Mouse (Mus musculus) kidney, embryonic 15.5 days (tissue): ENCODE data around the gene Olfr399. TPM values are rescaled to one million over a fixed set of nuclear protein-coding genes. Genes with fewer than 3 reads are reported as not detected.

Source experiments
- ATAC-seq: fragments of 200-750 bp; cut with Nextera tagmentation; replicated peaks from 2 replicates; pipeline ENCODE4 v1.8.0; 2017; ENCODE audit warnings: moderate TSS enrichment; ENCODE audit not compliant: low FRiP score
- H3K27ac ChIP-seq: fragments of 300-500 bp; sonication (generic); 2 replicates; pipeline ENCODE4 v1.5.1; 2015; ENCODE audit warnings: mild to moderate bottlenecking, inconsistent platforms
- H3K27me3 ChIP-seq: fragments of 300-500 bp; sonication (generic); 2 replicates; pipeline ENCODE4 v1.6.1; 2015; ENCODE audit warnings: inconsistent platforms
- H3K36me3 ChIP-seq: fragments of 300-500 bp; sonication (generic); 2 replicates; pipeline ENCODE4 v1.6.1; 2015; ENCODE audit warnings: inconsistent platforms
- H3K4me1 ChIP-seq: fragments of 300-500 bp; sonication (generic); 2 replicates; pipeline ENCODE4 v1.6.1; 2015; ENCODE audit warnings: inconsistent platforms
- H3K4me2 ChIP-seq: fragments of 300-500 bp; sonication (generic); 2 replicates; pipeline ENCODE4 v1.6.1; 2015; ENCODE audit warnings: moderate library complexity, mild to moderate bottlenecking, inconsistent platforms
- H3K4me3 ChIP-seq: fragments of 300-500 bp; sonication (generic); replicated peaks from 2 replicates; pipeline ENCODE4 v1.5.1; 2015; ENCODE audit warnings: mild to moderate bottlenecking, inconsistent platforms
- H3K9ac ChIP-seq: fragments of 300-500 bp; sonication (generic); 2 replicates; pipeline ENCODE4 v1.6.1; 2015; ENCODE audit warnings: mild to moderate bottlenecking, inconsistent platforms
- H3K9me3 ChIP-seq: fragments of 300-500 bp; sonication (generic); replicated peaks from 2 replicates; pipeline ENCODE4 v1.6.1; 2016; ENCODE audit warnings: inconsistent platforms
- WGBS: fragments of 180-500 bp; shearing (Covaris S2); methylation state at CpG from one replicate; pipeline ENCODE4 v1.1.7; 2015; ENCODE audit warnings: mixed read lengths; 5-methylcytosine and 5-hydroxymethylcytosine counted together
- polyA plus RNA-seq: library from polyadenylated mRNA; unstranded; fragments of >200 nt; fragmentation: Nextera tagmentation; extraction: Ambion mirVana; gene quantifications from 2 replicates; pipeline ENCODE4 v1.2.1, GENCODE M21; 2015

The Olfr399 gene
- not detected in 2 replicates for polyA plus RNA-seq

GRCm38 (mm10) chr11:74056451-74056850, at the start of gene Olfr399, which contains the start of gene Olfr139:
Gene Olfr399, minus strand, starts transcription at chr11:74056615.
Gene Olfr139, minus strand, starts transcription at chr11:74056551.
- H3K9ac ChIP-seq, result no peak within 1 kb of the TSS
- no peak within 1 kb of the TSS for H3K27ac ChIP-seq
- no peaks in the 10 kb centered on the region for H3K27me3 ChIP-seq
- H3K4me1 ChIP-seq, result no peaks in the 10 kb centered on the region
- H3K4me2 ChIP-seq, result no peak within 1 kb of the TSS
- ATAC-seq, result no peak
- peaks cover 4% of the 10 kb centered on the region; the same call in 1 of the 2 replicates for H3K9me3 ChIP-seq
- no peak within 1 kb of the TSS for H3K4me3 ChIP-seq
- H3K36me3 ChIP-seq, result no peaks in the 10 kb centered on the region
- 89% methylated on average over 2 of the region's 2 CpGs for WGBS

GRCm38 (mm10) chr11:74105066-74105465, 48.7 kb upstream of the Olfr399 start:
- WGBS, result 28% methylated on average over 5 of the region's 5 CpGs
- ATAC-seq, result no peak
- Histone ChIP-seq H3K27me3 (no peaks in the 10 kb centered on the region), H3K36me3 (no peaks in the 10 kb centered on the region), H3K27ac (no peak overlapping the region), H3K4me1 (no peaks in the 10 kb centered on the region), H3K4me3 (no peak overlapping the region), H3K9me3 (peaks cover 4% of the 10 kb centered on the region; the same call in 1 of the 2 replicates), H3K9ac (no peak overlapping the region), H3K4me2 (no peak overlapping the region)

- Histone ChIP-seq H3K4me1 (no peaks in the 10 kb centered on the region), H3K9me3 (peaks cover 7% of the 10 kb centered on the region; the same call in 1 of the 2 replicates), H3K4me2 (no peak overlapping the region), H3K9ac (no peak overlapping the region), H3K4me3 (no peak overlapping the region), H3K27ac (no peak overlapping the region), H3K36me3 (no peaks in the 10 kb centered on the region), H3K27me3 (no peaks in the 10 kb centered on the region)
- ATAC-seq, result no peak
- WGBS, result 48% methylated on average over 2 of the region's 2 CpGs
Measured at GRCm38 (mm10) chr11:74101507-74101906, 45.1 kb upstream of the Olfr399 start.

GRCm38 (mm10) chr11:74100724-74101123, 44.3 kb upstream of the Olfr399 start:
- Histone ChIP-seq H3K9me3 (peaks cover 7% of the 10 kb centered on the region; the same call in 1 of the 2 replicates), H3K9ac (no peak overlapping the region), H3K4me1 (no peaks in the 10 kb centered on the region), H3K27me3 (no peaks in the 10 kb centered on the region), H3K4me2 (no peak overlapping the region), H3K36me3 (no peaks in the 10 kb centered on the region), H3K27ac (no peak overlapping the region), H3K4me3 (no peak overlapping the region)
- WGBS, result 82% methylated on average over 2 of the region's 2 CpGs
- no peak for ATAC-seq

- Histone ChIP-seq H3K4me3 (no peak within 1 kb of the TSS), H3K4me1 (no peaks in the 10 kb centered on the region), H3K4me2 (no peak within 1 kb of the TSS), H3K9me3 (no peaks in the 10 kb centered on the region), H3K27ac (no peak within 1 kb of the TSS), H3K27me3 (no peaks in the 10 kb centered on the region), H3K36me3 (no peaks in the 10 kb centered on the region), H3K9ac (no peak within 1 kb of the TSS)
- ATAC-seq, result no peak
- 90% methylated on average over 1 of the region's 1 CpGs for WGBS
Measured at GRCm38 (mm10) chr11:74069655-74070054, 13.2 kb upstream of the Olfr399 start, which contains the start of gene Zfp616. Gene Zfp616, plus strand, starts transcription at chr11:74069955.

- Histone ChIP-seq H3K9ac (no peak overlapping the region), H3K36me3 (no peaks in the 10 kb centered on the region), H3K4me2 (no peak overlapping the region), H3K4me3 (no peak overlapping the region), H3K27me3 (no peaks in the 10 kb centered on the region), H3K4me1 (no peaks in the 10 kb centered on the region), H3K27ac (no peak overlapping the region), H3K9me3 (0 out of 2 replicates have a peak, but pooled peaks cover 4% of the 10 kb centered on the region)
- 72% methylated on average over 3 of the region's 3 CpGs for WGBS
- ATAC-seq, result no peak
Measured at GRCm38 (mm10) chr11:74051347-74051746, 5.1 kb downstream of the Olfr399 start.

Other genes starting within 250 kb of the Olfr399 start
- gene Olfr392, start 239.6 kb downstream of the Olfr399 start, polyA plus RNA-seq, result not detected in 2 replicates
- gene Olfr393, start 205.2 kb downstream of the Olfr399 start, polyA plus RNA-seq, result not detected in 2 replicates
- gene Olfr394, start 165.8 kb downstream of the Olfr399 start, polyA plus RNA-seq, result not detected in 2 replicates
- gene Olfr395, start 147.3 kb downstream of the Olfr399 start, polyA plus RNA-seq, result not detected in 2 replicates
- gene Olfr23, start 119.9 kb downstream of the Olfr399 start, polyA plus RNA-seq, result not detected in 2 replicates
- gene Olfr397, start 95.8 kb downstream of the Olfr399 start, polyA plus RNA-seq, result not detected in 2 replicates
- not detected in 2 replicates for gene Olfr398, start 66.2 kb downstream of the Olfr399 start, polyA plus RNA-seq
- not detected in 2 replicates for gene Olfr139, start 64 bp downstream of the Olfr399 start, polyA plus RNA-seq
- gene Zfp616, start 13.3 kb upstream of the Olfr399 start, polyA plus RNA-seq, result 0.05 TPM in 1 of 2 replicates, not detected in the other
- not detected in 2 replicates for gene Olfr401, start 57.1 kb upstream of the Olfr399 start, polyA plus RNA-seq
- not detected in 2 replicates for gene Olfr402, start 96.9 kb upstream of the Olfr399 start, polyA plus RNA-seq
- not detected in 2 replicates for gene Olfr403, start 129.6 kb upstream of the Olfr399 start, polyA plus RNA-seq
- not detected in 2 replicates for gene Olfr43, start 154.8 kb upstream of the Olfr399 start, polyA plus RNA-seq
- not detected in 2 replicates for gene Olfr406, start 203.2 kb upstream of the Olfr399 start, polyA plus RNA-seq
- gene Olfr59, start 227.1 kb upstream of the Olfr399 start, polyA plus RNA-seq, result not detected in 2 replicates